Mouse (Mus musculus) heart, embryonic 16.5 days (tissue): ENCODE results near the gene Cdc34. TPM values are rescaled to one million over a fixed set of nuclear protein-coding genes. Genes with fewer than 3 reads are reported as not detected.
A peak's percentile ranks its signal among the peaks of the same experiment; 100 is the strongest.

Source experiments
- ATAC-seq: fragments of 200-750 bp; cut with Nextera tagmentation; replicated peaks from 2 replicates; pipeline ENCODE4 v1.8.0; 2017; ENCODE audit warnings: moderate number of reproducible peaks; ENCODE audit not compliant: insufficient read depth, low FRiP score; ENCODE audit errors: extremely low read depth
- H3K27ac ChIP-seq: fragments of 300-500 bp; sonication (generic); 2 replicates; pipeline ENCODE4 v1.5.1; 2014; ENCODE audit warnings: mild to moderate bottlenecking, low read length, control low read depth, moderate library complexity
- H3K27me3 ChIP-seq: fragments of 300-500 bp; sonication (generic); 2 replicates; pipeline ENCODE4 v1.6.1; 2014; ENCODE audit warnings: low read length, mixed read lengths; ENCODE audit not compliant: control insufficient read depth, insufficient read depth
- H3K36me3 ChIP-seq: fragments of 300-500 bp; sonication (generic); 2 replicates; pipeline ENCODE4 v1.6.1; 2014; ENCODE audit not compliant: control insufficient read depth, insufficient read depth
- H3K4me1 ChIP-seq: fragments of 300-500 bp; sonication (generic); 2 replicates; pipeline ENCODE4 v1.6.1; 2014; ENCODE audit warnings: low read length, mixed read lengths; ENCODE audit not compliant: control insufficient read depth, insufficient read depth
- H3K4me2 ChIP-seq: fragments of 300-500 bp; sonication (generic); 2 replicates; pipeline ENCODE4 v1.6.1; 2014; ENCODE audit warnings: low read depth, mild to moderate bottlenecking, control low read depth, low read length
- H3K4me3 ChIP-seq: fragments of 300-500 bp; sonication (generic); 2 replicates; pipeline ENCODE4 v1.5.1; 2014; ENCODE audit warnings: mild to moderate bottlenecking, control low read depth, low read length
- H3K9ac ChIP-seq: fragments of 300-500 bp; sonication (generic); 2 replicates; pipeline ENCODE4 v1.6.1; 2014; ENCODE audit warnings: low read length, control low read depth
- H3K9me3 ChIP-seq: fragments of 300-500 bp; sonication (generic); replicated peaks from 2 replicates; pipeline ENCODE4 v1.6.1; 2016; ENCODE audit warnings: low read length; ENCODE audit not compliant: control insufficient read depth
- WGBS: fragments of 180-500 bp; shearing (Covaris S2); extraction: QIAGEN DNeasy Blood & Tissue Kit; methylation state at CpG from one replicate; pipeline ENCODE4 v1.1.7; 2014; 5-methylcytosine and 5-hydroxymethylcytosine counted together
- polyA plus RNA-seq: library from polyadenylated mRNA; unstranded; fragments of >200 nt; fragmentation: Nextera tagmentation; extraction: Ambion mirVana; gene quantifications from 2 replicates; pipeline ENCODE4 v1.2.1, GENCODE M21; 2015

Cdc34 gene
- polyA plus RNA-seq, 1 experiment from 2014 or later, result 101 TPM

- H3K27me3 ChIP-seq, result 0 out of 2 replicates have a peak, but pooled peaks cover 3% of the 10 kb centered on the region
- H3K4me2 ChIP-seq, result peak within 1 kb of the TSS; percentile 89
- H3K9ac ChIP-seq, result peak within 1 kb of the TSS; percentile 91
- peak within 1 kb of the TSS; percentile 99 for H3K4me3 ChIP-seq
- peak within 1 kb of the TSS; percentile 94 for H3K27ac ChIP-seq
- H3K4me1 ChIP-seq, result peaks cover 14% of the 10 kb centered on the region
- H3K9me3 ChIP-seq, result no peaks in the 10 kb centered on the region
- peak; percentile 81 for ATAC-seq
- 0% methylated on average over 45 of the region's 45 CpGs for WGBS
- no peaks in the 10 kb centered on the region for H3K36me3 ChIP-seq
Observed at GRCm38 (mm10) chr10:79668771-79669575, 13.0 kb upstream of the Cdc34 start, which contains the start of gene Tpgs1. Gene Tpgs1, plus strand, starts transcription at chr10:79669369.

GRCm38 (mm10) chr10:79669576-79670057 is 12.4 kb upstream of the Cdc34 start:
- ATAC-seq, result peak; percentile 45
- Histone ChIP-seq H3K9ac (peak overlapping the region; percentile 91), H3K4me1 (peaks cover 14% of the 10 kb centered on the region), H3K36me3 (no peaks in the 10 kb centered on the region), H3K4me2 (peak overlapping the region; percentile 89), H3K27ac (peak overlapping the region; percentile 94), H3K9me3 (no peaks in the 10 kb centered on the region), H3K4me3 (peak overlapping the region; percentile 99), H3K27me3 (0 out of 2 replicates have a peak, but pooled peaks cover 3% of the 10 kb centered on the region)
- WGBS, result under 1% methylated on average over 47 of the region's 47 CpGs

- Histone ChIP-seq H3K4me3 (peak overlapping the region; percentile 99), H3K27ac (peak overlapping the region; percentile 94), H3K4me2 (peak overlapping the region; percentile 89), H3K4me1 (peaks cover 14% of the 10 kb centered on the region), H3K9ac (peak overlapping the region; percentile 91), H3K27me3 (0 out of 2 replicates have a peak, but pooled peaks cover 2% of the 10 kb centered on the region), H3K9me3 (no peaks in the 10 kb centered on the region), H3K36me3 (no peaks in the 10 kb centered on the region)
- ATAC-seq, result 0 out of 2 replicates have a peak, but pooled peaks have one; percentile 4
- 36% methylated on average over 15 of the region's 15 CpGs for WGBS
Observed at GRCm38 (mm10) chr10:79670071-79670888, 11.7 kb upstream of the Cdc34 start.

- Histone ChIP-seq H3K4me2 (no peak overlapping the region), H3K36me3 (0 out of 2 replicates have a peak, but pooled peaks cover 3% of the 10 kb centered on the region), H3K4me3 (no peak overlapping the region), H3K4me1 (peaks cover 14% of the 10 kb centered on the region), H3K27me3 (no peaks in the 10 kb centered on the region), H3K9ac (no peak overlapping the region), H3K27ac (no peak overlapping the region), H3K9me3 (no peaks in the 10 kb centered on the region)
- ATAC-seq, result no peak
- WGBS, result 72% methylated on average over 6 of the region's 6 CpGs
Observed at GRCm38 (mm10) chr10:79671396-79672087, 10.5 kb upstream of the Cdc34 start.

DNA sequence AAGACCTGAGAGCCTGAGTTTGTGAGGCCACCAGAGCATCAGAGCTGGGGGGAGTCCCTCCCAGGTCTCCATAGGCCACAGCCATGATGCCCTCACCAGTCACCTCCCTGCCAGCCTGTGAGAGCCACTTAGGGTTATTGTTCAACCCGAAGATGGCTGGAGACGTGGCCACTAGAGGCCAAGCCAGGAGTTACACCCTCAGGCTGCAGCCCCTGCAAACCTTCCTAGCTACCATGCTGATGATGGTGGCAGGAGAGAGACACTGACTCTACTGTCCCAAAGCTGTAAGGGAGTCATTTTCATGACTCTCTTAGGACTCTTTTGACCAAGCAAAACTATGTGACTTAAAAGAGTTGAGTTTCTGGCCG is 9.9 kb upstream of the Cdc34 start:
- no peak overlapping the region for H3K9ac ChIP-seq
- no peak overlapping the region for H3K4me3 ChIP-seq
- 61% methylated on average over 3 of the region's 3 CpGs for WGBS
- H3K27me3 ChIP-seq, result no peaks in the 10 kb centered on the region
- ATAC-seq, result no peak
- H3K9me3 ChIP-seq, result no peaks in the 10 kb centered on the region
- no peak overlapping the region for H3K27ac ChIP-seq
- H3K36me3 ChIP-seq, result 0 out of 2 replicates have a peak, but pooled peaks cover 3% of the 10 kb centered on the region
- H3K4me2 ChIP-seq, result no peak overlapping the region
- peaks cover 14% of the 10 kb centered on the region for H3K4me1 ChIP-seq

DNA sequence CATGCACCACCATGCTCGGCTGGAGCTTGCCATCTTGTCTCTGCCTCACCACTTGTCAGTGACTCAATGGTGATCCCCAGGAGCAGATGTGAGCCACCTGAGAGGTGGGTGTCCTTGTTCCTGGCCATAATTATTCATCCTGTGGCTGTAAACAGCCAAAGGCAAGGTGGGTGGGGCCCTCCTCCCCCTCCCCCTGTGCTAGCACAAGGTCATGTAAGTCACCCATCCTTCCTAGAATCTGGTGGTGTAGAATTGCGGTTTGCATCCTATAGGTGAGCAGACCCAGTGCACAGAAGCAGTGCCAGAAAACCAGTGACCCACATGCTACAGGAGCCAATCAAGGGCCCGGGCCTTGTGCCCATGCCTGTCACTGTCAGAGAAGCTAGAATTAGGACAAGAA is 8.9 kb upstream of the Cdc34 start:
- peaks cover 14% of the 10 kb centered on the region for H3K4me1 ChIP-seq
- H3K9ac ChIP-seq, result no peak overlapping the region
- 0 out of 2 replicates have a peak, but pooled peaks cover 3% of the 10 kb centered on the region for H3K36me3 ChIP-seq
- H3K9me3 ChIP-seq, result no peaks in the 10 kb centered on the region
- H3K27ac ChIP-seq, result no peak overlapping the region
- no peak for ATAC-seq
- 90% methylated on average over 3 of the region's 3 CpGs for WGBS
- H3K4me2 ChIP-seq, result no peak overlapping the region
- H3K4me3 ChIP-seq, result no peak overlapping the region
- H3K27me3 ChIP-seq, result no peaks in the 10 kb centered on the region

- no peak overlapping the region for H3K9ac ChIP-seq
Observed at GRCm38 (mm10) chr10:79675346-79676035, 6.5 kb upstream of the Cdc34 start.

More at GRCm38 (mm10) chr10:79675346-79676035, 6.5 kb upstream of the Cdc34 start:
- H3K36me3 ChIP-seq, result 0 out of 2 replicates have a peak, but pooled peaks cover 3% of the 10 kb centered on the region
- no peak overlapping the region for H3K4me3 ChIP-seq
- H3K9me3 ChIP-seq, result no peaks in the 10 kb centered on the region
- H3K4me2 ChIP-seq, result no peak overlapping the region
- WGBS, result 49% methylated on average over 44 of the region's 44 CpGs
- H3K4me1 ChIP-seq, result peaks cover 4% of the 10 kb centered on the region
- H3K27ac ChIP-seq, result no peak overlapping the region
- no peak for ATAC-seq
- no peaks in the 10 kb centered on the region for H3K27me3 ChIP-seq
